Mouse (Mus musculus): ENCODE measurements around the gene Kctd2. TPM values are rescaled to one million over a fixed set of nuclear protein-coding genes. Genes with fewer than 3 reads are reported as not detected.

Gene Kctd2
- polyA plus RNA-seq, 1 experiment from 2014 or later, result 22.0 TPM

GRCm38 (mm10) chr11:115427482-115428331 lies 7.8 kb downstream of the Kctd2 start:
- Histone ChIP-seq H3K27ac (ENCODE audit: low read depth, low read length) (peak overlapping the region; percentile 2), H3K27me3 (ENCODE audit: control insufficient read depth, insufficient read depth, low read length) (no peaks in the 10 kb centered on the region), H3K9me3 (ENCODE audit: control insufficient read depth, low read length) (no peaks in the 10 kb centered on the region), H3K4me2 (ENCODE audit: low read depth) (no peak overlapping the region), H3K4me1 (ENCODE audit: control insufficient read depth, insufficient read depth, low read length) (no peaks in the 10 kb centered on the region), H3K36me3 (ENCODE audit: control insufficient read depth, insufficient read depth, low read length) (peaks cover 8% of the 10 kb centered on the region), H3K9ac (ENCODE audit: low read length) (peak overlapping the region; percentile 9; the same call in 1 of the 2 replicates), H3K4me3 (ENCODE audit: low read depth, low read length) (no peak overlapping the region)
- DNase-seq (ENCODE audit: low spot score) (peak; percentile 84), ATAC-seq (ENCODE audit: insufficient read depth, low FRiP score, low TSS enrichment) (peak; percentile 38; the same call in 1 of the 2 replicates)
- 34% methylated on average over 20 of the region's 20 CpGs for WGBS

GRCm38 (mm10) chr11:115429307-115429706 lies 9.4 kb downstream of the Kctd2 start:
- DNase-seq (ENCODE audit: low spot score) (no peak), ATAC-seq (ENCODE audit: insufficient read depth, low FRiP score, low TSS enrichment) (no peak)
- Histone ChIP-seq H3K4me1 (ENCODE audit: control insufficient read depth, insufficient read depth, low read length) (no peaks in the 10 kb centered on the region), H3K27me3 (ENCODE audit: control insufficient read depth, insufficient read depth, low read length) (no peaks in the 10 kb centered on the region), H3K27ac (ENCODE audit: low read depth, low read length) (no peak overlapping the region), H3K36me3 (ENCODE audit: control insufficient read depth, insufficient read depth, low read length) (peaks cover 8% of the 10 kb centered on the region), H3K4me2 (ENCODE audit: low read depth) (no peak overlapping the region), H3K9me3 (ENCODE audit: control insufficient read depth, low read length) (no peaks in the 10 kb centered on the region), H3K4me3 (ENCODE audit: low read depth, low read length) (no peak overlapping the region), H3K9ac (ENCODE audit: low read length) (no peak overlapping the region)
- WGBS, result 91% methylated on average over 7 of the region's 7 CpGs

- no peaks in the 10 kb centered on the region; the same call in 1 of the 2 replicates for H3K4me1 ChIP-seq (ENCODE audit: control insufficient read depth, insufficient read depth, low read length)
- 96% methylated on average over 6 of the region's 6 CpGs for WGBS
- no peak overlapping the region for H3K9ac ChIP-seq (ENCODE audit: low read length)
- DNase-seq (ENCODE audit: low spot score), result no peak
- H3K36me3 ChIP-seq (ENCODE audit: control insufficient read depth, insufficient read depth, low read length), result peaks cover 8% of the 10 kb centered on the region
- H3K4me2 ChIP-seq (ENCODE audit: low read depth), result no peak overlapping the region
- no peaks in the 10 kb centered on the region for H3K9me3 ChIP-seq (ENCODE audit: control insufficient read depth, low read length)
- H3K4me3 ChIP-seq (ENCODE audit: low read depth, low read length), result no peak overlapping the region
- no peak for ATAC-seq (ENCODE audit: insufficient read depth, low FRiP score, low TSS enrichment)
- no peaks in the 10 kb centered on the region for H3K27me3 ChIP-seq (ENCODE audit: control insufficient read depth, insufficient read depth, low read length)
- H3K27ac ChIP-seq (ENCODE audit: low read depth, low read length), result no peak overlapping the region
Measured at GRCm38 (mm10) chr11:115430561-115430960, 10.6 kb downstream of the Kctd2 start.

- no peaks in the 10 kb centered on the region; the same call in 1 of the 2 replicates for H3K4me1 ChIP-seq (ENCODE audit: control insufficient read depth, insufficient read depth, low read length)
- H3K4me3 ChIP-seq (ENCODE audit: low read depth, low read length), result no peak overlapping the region
- H3K9ac ChIP-seq (ENCODE audit: low read length), result no peak overlapping the region
- no peak overlapping the region for H3K4me2 ChIP-seq (ENCODE audit: low read depth)
- no peak overlapping the region for H3K27ac ChIP-seq (ENCODE audit: low read depth, low read length)
- DNase-seq (ENCODE audit: low spot score), result no peak
- H3K27me3 ChIP-seq (ENCODE audit: control insufficient read depth, insufficient read depth, low read length), result no peaks in the 10 kb centered on the region
- no peaks in the 10 kb centered on the region for H3K9me3 ChIP-seq (ENCODE audit: control insufficient read depth, low read length)
- 90% methylated on average over 4 of the region's 4 CpGs for WGBS
- ATAC-seq (ENCODE audit: insufficient read depth, low FRiP score, low TSS enrichment), result no peak
- peaks cover 8% of the 10 kb centered on the region for H3K36me3 ChIP-seq (ENCODE audit: control insufficient read depth, insufficient read depth, low read length)
Measured at GRCm38 (mm10) chr11:115432814-115433213, 12.9 kb downstream of the Kctd2 start.

- peaks cover 8% of the 10 kb centered on the region for H3K36me3 ChIP-seq (ENCODE audit: control insufficient read depth, insufficient read depth, low read length)
- DNase-seq (ENCODE audit: low spot score), result no peak
- H3K4me3 ChIP-seq (ENCODE audit: low read depth, low read length), result no peak overlapping the region
- 81% methylated on average over 6 of the region's 6 CpGs for WGBS
- no peaks in the 10 kb centered on the region for H3K9me3 ChIP-seq (ENCODE audit: control insufficient read depth, low read length)
- no peaks in the 10 kb centered on the region; the same call in 1 of the 2 replicates for H3K4me1 ChIP-seq (ENCODE audit: control insufficient read depth, insufficient read depth, low read length)
- H3K27ac ChIP-seq (ENCODE audit: low read depth, low read length), result no peak overlapping the region
- no peak overlapping the region for H3K4me2 ChIP-seq (ENCODE audit: low read depth)
- H3K9ac ChIP-seq (ENCODE audit: low read length), result no peak overlapping the region
- H3K27me3 ChIP-seq (ENCODE audit: control insufficient read depth, insufficient read depth, low read length), result no peaks in the 10 kb centered on the region
- ATAC-seq (ENCODE audit: insufficient read depth, low FRiP score, low TSS enrichment), result no peak
Measured at GRCm38 (mm10) chr11:115433342-115433741, 13.4 kb downstream of the Kctd2 start.

- H3K4me3 ChIP-seq (ENCODE audit: low read depth, low read length), result peak overlapping the region; percentile 16
- ATAC-seq (ENCODE audit: insufficient read depth, low FRiP score, low TSS enrichment), result no peak
- WGBS, result 5% methylated on average over 31 of the region's 31 CpGs
Measured at GRCm38 (mm10) chr11:115435596-115436337, 15.8 kb downstream of the Kctd2 start.

GRCm38 (mm10) chr11:115437571-115438122 lies 17.7 kb downstream of the Kctd2 start:
- H3K36me3 ChIP-seq (ENCODE audit: control insufficient read depth, insufficient read depth, low read length), result no peaks in the 10 kb centered on the region
- H3K4me2 ChIP-seq (ENCODE audit: low read depth), result no peak overlapping the region
- ATAC-seq (ENCODE audit: insufficient read depth, low FRiP score, low TSS enrichment) (no peak), DNase-seq (ENCODE audit: low spot score) (no peak)
- H3K9ac ChIP-seq (ENCODE audit: low read length), result no peak overlapping the region
- no peaks in the 10 kb centered on the region for H3K9me3 ChIP-seq (ENCODE audit: control insufficient read depth, low read length)
- H3K4me3 ChIP-seq (ENCODE audit: low read depth, low read length), result no peak overlapping the region
- no peaks in the 10 kb centered on the region; the same call in 1 of the 2 replicates for H3K4me1 ChIP-seq (ENCODE audit: control insufficient read depth, insufficient read depth, low read length)
- no peaks in the 10 kb centered on the region for H3K27me3 ChIP-seq (ENCODE audit: control insufficient read depth, insufficient read depth, low read length)
- WGBS, result 90% methylated on average over 5 of the region's 5 CpGs
- H3K27ac ChIP-seq (ENCODE audit: low read depth, low read length), result no peak overlapping the region

More at GRCm38 (mm10) chr11:115435596-115436337, 15.8 kb downstream of the Kctd2 start:
- no peaks in the 10 kb centered on the region for H3K9me3 ChIP-seq (ENCODE audit: control insufficient read depth, low read length)
- peak; percentile 55 for DNase-seq (ENCODE audit: low spot score)
- H3K27ac ChIP-seq (ENCODE audit: low read depth, low read length), result no peak overlapping the region
- H3K4me1 ChIP-seq (ENCODE audit: control insufficient read depth, insufficient read depth, low read length), result no peaks in the 10 kb centered on the region; the same call in 1 of the 2 replicates
- H3K9ac ChIP-seq (ENCODE audit: low read length), result peak overlapping the region; percentile 44
- no peaks in the 10 kb centered on the region for H3K27me3 ChIP-seq (ENCODE audit: control insufficient read depth, insufficient read depth, low read length)
- H3K36me3 ChIP-seq (ENCODE audit: control insufficient read depth, insufficient read depth, low read length), result no peaks in the 10 kb centered on the region; the same call in none of the 2 replicates
- peak overlapping the region; percentile 43 for H3K4me2 ChIP-seq (ENCODE audit: low read depth)

- no peaks in the 10 kb centered on the region; the same call in 1 of the 2 replicates for H3K4me1 ChIP-seq (ENCODE audit: control insufficient read depth, insufficient read depth, low read length)
- H3K4me3 ChIP-seq (ENCODE audit: low read depth, low read length), result no peak overlapping the region
- no peaks in the 10 kb centered on the region for H3K36me3 ChIP-seq (ENCODE audit: control insufficient read depth, insufficient read depth, low read length)
- ATAC-seq (ENCODE audit: insufficient read depth, low FRiP score, low TSS enrichment) (no peak), DNase-seq (ENCODE audit: low spot score) (no peak)
- no peaks in the 10 kb centered on the region for H3K9me3 ChIP-seq (ENCODE audit: control insufficient read depth, low read length)
- no peak overlapping the region for H3K9ac ChIP-seq (ENCODE audit: low read length)
- no peaks in the 10 kb centered on the region for H3K27me3 ChIP-seq (ENCODE audit: control insufficient read depth, insufficient read depth, low read length)
- H3K27ac ChIP-seq (ENCODE audit: low read depth, low read length), result no peak overlapping the region
- 90% methylated on average over 3 of the region's 3 CpGs for WGBS
- H3K4me2 ChIP-seq (ENCODE audit: low read depth), result no peak overlapping the region
Measured at GRCm38 (mm10) chr11:115439326-115439725, 19.4 kb downstream of the Kctd2 start.

Data from neural tube, embryonic 11.5 days (tissue).